In genomic region chr14:118938551-118938950, GRCm38 (mm10) we compare ENCODE assay signal across 8 mouse cellular contexts. TPM values are rescaled to one million over a fixed set of nuclear protein-coding genes. Genes with fewer than 3 reads are reported as not detected.
DNase-seq lines count a peak whose midpoint lies in the region; ATAC-seq and TF ChIP-seq lines count a peak whose summit lies in the region.

No protein-coding gene starts in this region.

- H3K27me3 ChIP-seq in heart, embryonic 12.5 days (replicated peaks), result no peaks in the 10 kb centered on the region
- no peaks in the 10 kb centered on the region for H3K27me3 ChIP-seq in limb, embryonic 14.5 days (ENCODE audit: control insufficient read depth, insufficient read depth, low read length)
- no peaks in the 10 kb centered on the region for H3K27me3 ChIP-seq in midbrain, embryonic 16.5 days (ENCODE audit: control insufficient read depth, insufficient read depth, low read depth, low read length)

- no peak for ATAC-seq in heart, embryonic 12.5 days (ENCODE audit: insufficient number of reproducible peaks, low FRiP score)
- no peak for ATAC-seq in limb, embryonic 14.5 days (ENCODE audit: low FRiP score, low read depth)
- no peak for ATAC-seq in midbrain, embryonic 16.5 days

- intact Hi-C loops in left cerebral cortex, postnatal 14 days (cut with DNase I), result no loop called here

- WGBS in heart, embryonic 12.5 days, result under 1% methylated on average over 7 of the region's 7 CpGs
- under 1% methylated on average over 7 of the region's 7 CpGs for WGBS in limb, embryonic 14.5 days
- 2% methylated on average over 7 of the region's 7 CpGs for whole genome bisulfite sequencing in midbrain, embryonic 16.5 days

- peak overlapping the region; percentile 88; the same call in 1 of the 2 replicates for H3K27ac ChIP-seq in heart, embryonic 12.5 days (ENCODE audit: poor library complexity, severe bottlenecking)
- no peak overlapping the region; the same call in 1 of the 2 replicates for H3K27ac ChIP-seq in limb, embryonic 14.5 days (replicated peaks; ENCODE audit: low read depth, low read length)
- H3K27ac ChIP-seq in midbrain, embryonic 16.5 days (ENCODE audit: low read length), result no peak overlapping the region

- peak overlapping the region; percentile 96 for H3K4me3 ChIP-seq in heart, embryonic 12.5 days
- peak overlapping the region; percentile 99 for H3K4me3 ChIP-seq in limb, embryonic 14.5 days (replicated peaks; ENCODE audit: low read length)
- H3K4me3 ChIP-seq in midbrain, embryonic 16.5 days (ENCODE audit: low read depth, low read length), result peak overlapping the region; percentile 100

- H3K4me2 ChIP-seq in heart, embryonic 12.5 days, result peak overlapping the region; percentile 76
- peak overlapping the region; percentile 65 for H3K4me2 ChIP-seq in limb, embryonic 14.5 days (replicated peaks; ENCODE audit: low read depth, low read length, severe bottlenecking)
- peak overlapping the region; percentile 75 for H3K4me2 ChIP-seq in midbrain, embryonic 16.5 days (ENCODE audit: low read length)

- H3K9ac ChIP-seq in heart, embryonic 12.5 days, result peak overlapping the region; percentile 97
- H3K9ac ChIP-seq in limb, embryonic 14.5 days (ENCODE audit: low read depth, low read length, severe bottlenecking), result peak overlapping the region; percentile 99
- H3K9ac ChIP-seq in midbrain, embryonic 16.5 days (ENCODE audit: low read depth, low read length), result peak overlapping the region; percentile 99

- TF ChIP-seq POLR2A in brain, embryonic 14.5 days (IDR thresholded peaks at IDR 0.05; ENCODE audit: borderline replicate concordance, extremely low read depth, insufficient read depth, insufficient read length, poor library complexity, severe bottlenecking), result no peak
- no peak for TF ChIP-seq POLR2A in limb, embryonic 14.5 days (IDR thresholded peaks at IDR 0.05; ENCODE audit: borderline replicate concordance, extremely low read depth, insufficient read depth, insufficient read length)

- peak; percentile 41 for DNase-seq in cerebellum, adult 9-10 months
- DNase-seq in cerebellum, adult 8-10 months, result no peak
- DNase-seq in brain, embryonic 14.5 days (ENCODE audit: low read depth), result peak; percentile 34
- peak; percentile 34 for DNase-seq in limb, embryonic 14.5 days (ENCODE audit: low spot score)
- DNase-seq in left cerebral cortex, postnatal 14 days (ENCODE audit: low spot score in 2 of 2), result no peak
- DNase-seq in spleen, postnatal 36 days (ENCODE audit: low spot score in 2 of 2), result no peak

- no peaks in the 10 kb centered on the region for H3K9me3 ChIP-seq in heart, embryonic 12.5 days (replicated peaks)
- no peaks in the 10 kb centered on the region for H3K9me3 ChIP-seq in limb, embryonic 14.5 days (ENCODE audit: control insufficient read depth, low read length)
- H3K9me3 ChIP-seq in midbrain, embryonic 16.5 days (replicated peaks; ENCODE audit: control insufficient read depth, low read length, poor library complexity, severe bottlenecking), result no peaks in the 10 kb centered on the region

- no peak for TF ChIP-seq CTCF in brain, embryonic 14.5 days (IDR thresholded peaks at IDR 0.05; ENCODE audit: borderline replicate concordance, extremely low read depth, insufficient read depth, insufficient read length)

- no peaks in the 10 kb centered on the region for H3K36me3 ChIP-seq in heart, embryonic 12.5 days
- no peaks in the 10 kb centered on the region for H3K36me3 ChIP-seq in limb, embryonic 14.5 days (ENCODE audit: control insufficient read depth, insufficient read depth, low read length)
- no peaks in the 10 kb centered on the region for H3K36me3 ChIP-seq in midbrain, embryonic 16.5 days (ENCODE audit: control insufficient read depth, insufficient read depth, low read length)

- H3K4me1 ChIP-seq in heart, embryonic 12.5 days (replicated peaks), result peaks cover 30% of the 10 kb centered on the region
- peaks cover 12% of the 10 kb centered on the region for H3K4me1 ChIP-seq in limb, embryonic 14.5 days (ENCODE audit: control insufficient read depth, insufficient read depth, low read length)
- peaks cover 18% of the 10 kb centered on the region for H3K4me1 ChIP-seq in midbrain, embryonic 16.5 days (ENCODE audit: control insufficient read depth, insufficient read depth, low read length)

RNA-seq across cellular contexts. Expression of gene Dnajc3, which starts 0.8 kb away (rescaled TPM):
- polyA plus RNA-seq in brain, embryonic 14.5 days (2012; rRNA removed), result 11.3 and 13.1 TPM in 2 replicates
- polyA plus RNA-seq in heart, embryonic 12.5 days (2016; fragmentation: Nextera tagmentation; extraction: Ambion mirVana), result 32.7 and 33.1 TPM in 2 replicates
- polyA plus RNA-seq in limb, embryonic 14.5 days (2012; rRNA removed), result 18.7 and 22.8 TPM in 2 replicates
- polyA plus RNA-seq in limb, embryonic 14.5 days (2014; fragmentation: Nextera tagmentation; extraction: Ambion mirVana), result 35.7 and 42.0 TPM in 2 replicates
- 20.2 and 21.3 TPM in 2 replicates for polyA plus RNA-seq in midbrain, embryonic 16.5 days (2015; fragmentation: Nextera tagmentation; extraction: Ambion mirVana)
- 10 to 100 TPM; 31.9 to 35.4 TPM for total RNA-seq in left cerebral cortex, postnatal 14 days (2021)

RNA-seq across cellular contexts. Expression of gene Dzip1, which starts 13.3 kb away (rescaled TPM):
- 99.2 and 142 TPM in 2 replicates for polyA plus RNA-seq in brain, embryonic 14.5 days (2012; rRNA removed)
- polyA plus RNA-seq in heart, embryonic 12.5 days (2016; fragmentation: Nextera tagmentation; extraction: Ambion mirVana), result 9.3 and 10.1 TPM in 2 replicates
- polyA plus RNA-seq in limb, embryonic 14.5 days (2012; rRNA removed), result 52.1 and 56.9 TPM in 2 replicates
- polyA plus RNA-seq in limb, embryonic 14.5 days (2014; fragmentation: Nextera tagmentation; extraction: Ambion mirVana), result 26.0 and 34.1 TPM in 2 replicates
- 88.3 and 103 TPM in 2 replicates for polyA plus RNA-seq in midbrain, embryonic 16.5 days (2015; fragmentation: Nextera tagmentation; extraction: Ambion mirVana)
- total RNA-seq in left cerebral cortex, postnatal 14 days (2021), result 100 to 1,000 TPM in 1 of 2 experiments, 10 to 100 TPM in 1; 98.8 to 100 TPM

Comparison
In these comparisons a context has a peak if more than half of its experiments do, and no peak if none do; other contexts are left out.
1. DNase-seq: peak in cerebellum, adult 9-10 months (single experiment), brain, embryonic 14.5 days (single experiment) and limb, embryonic 14.5 days (single experiment); none in cerebellum, adult 8-10 months (single experiment), left cerebral cortex, postnatal 14 days (0 of 2) and spleen, postnatal 36 days (0 of 2).
2. Peak in every context shown above with its lines, with median percentiles within 50 percentile points of each other: H3K4me2 ChIP-seq, H3K4me3 ChIP-seq and H3K9ac ChIP-seq.